Comparison of ENCODE assay signal across 8 mouse cellular contexts in the genomic region with DNA sequence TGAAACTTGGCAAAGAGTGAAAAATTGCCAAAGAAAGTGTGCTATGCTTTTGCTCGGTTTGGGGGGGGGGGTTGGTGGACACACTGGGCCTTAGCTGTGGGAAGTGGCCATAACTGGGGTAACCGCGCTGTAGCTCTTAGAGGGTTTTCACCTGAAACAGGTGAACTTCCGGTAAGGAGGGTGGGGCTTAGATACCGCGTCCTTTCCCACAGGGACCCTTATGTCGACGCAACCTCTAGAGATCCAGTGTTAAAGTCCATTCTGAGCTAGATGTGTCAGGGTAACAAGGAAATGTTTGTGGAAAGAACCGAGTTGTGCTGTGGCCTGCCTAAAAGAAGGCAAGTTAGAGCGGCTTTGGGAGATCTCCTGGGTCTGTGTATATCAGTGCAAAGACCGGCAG. TPM values are rescaled to one million over a fixed set of nuclear protein-coding genes. Genes with fewer than 3 reads are reported as not detected.
A peak's percentile ranks its signal among the peaks of the same experiment; 100 is the strongest.
DNase-seq lines count a peak whose midpoint lies in the region; ATAC-seq and TF ChIP-seq lines count a peak whose summit lies in the region.

No protein-coding gene starts in this region.

- H3K9me3 ChIP-seq in embryonic facial prominence, embryonic 15.5 days (replicated peaks) = no peaks in the 10 kb centered on the region
- no peaks in the 10 kb centered on the region for H3K9me3 ChIP-seq in intestine, embryonic 15.5 days

- ATAC-seq in embryonic facial prominence, embryonic 15.5 days (ENCODE audit: insufficient number of reproducible peaks, low FRiP score, low TSS enrichment, low read depth) = no peak
- ATAC-seq in intestine, embryonic 15.5 days = peak; percentile 51
- no peak for ATAC-seq in activated CD4-positive, CD25-positive, alpha-beta regulatory T cell, adult 4 months

- peaks cover 2% of the 10 kb centered on the region for H3K4me1 ChIP-seq in liver, adult 2 months (ENCODE audit: control insufficient read depth, insufficient read depth, low read length)
- H3K4me1 ChIP-seq in embryonic facial prominence, embryonic 15.5 days = peaks cover 19% of the 10 kb centered on the region
- peaks cover 25% of the 10 kb centered on the region; the same call in 1 of the 2 replicates for H3K4me1 ChIP-seq in intestine, embryonic 15.5 days (replicated peaks)

- peak overlapping the region; percentile 92 for H3K4me3 ChIP-seq in liver, adult 2 months (ENCODE audit: insufficient read depth, low read depth, low read length)
- peak overlapping the region; percentile 73 for H3K4me3 ChIP-seq in embryonic facial prominence, embryonic 15.5 days (replicated peaks)
- peak overlapping the region; percentile 76 for H3K4me3 ChIP-seq in intestine, embryonic 15.5 days (replicated peaks)

- peak overlapping the region; percentile 98 for H3K27ac ChIP-seq in liver, adult 2 months (replicated peaks; ENCODE audit: insufficient read depth, low read depth, low read length)
- H3K27ac ChIP-seq in embryonic facial prominence, embryonic 15.5 days (replicated peaks) = 0 out of 2 replicates have a peak overlapping the region, but pooled peaks have one; percentile 74
- peak overlapping the region; percentile 84 for H3K27ac ChIP-seq in intestine, embryonic 15.5 days

- H3K79me2 ChIP-seq in liver, adult 2 months (ENCODE audit: control insufficient read depth, insufficient read depth, low read length) = peaks cover 33% of the 10 kb centered on the region; the same call in 1 of the 2 replicates

- H3K9ac ChIP-seq in liver, adult 2 months (ENCODE audit: low read depth, low read length) = peak overlapping the region; percentile 94
- H3K9ac ChIP-seq in embryonic facial prominence, embryonic 15.5 days = no peak overlapping the region
- peak overlapping the region; percentile 75 for H3K9ac ChIP-seq in intestine, embryonic 15.5 days

- peak overlapping the region; percentile 92 for H3K4me2 ChIP-seq in embryonic facial prominence, embryonic 15.5 days (replicated peaks)
- H3K4me2 ChIP-seq in intestine, embryonic 15.5 days (replicated peaks) = peak overlapping the region; percentile 91

- H3K27me3 ChIP-seq in liver, adult 2 months (ENCODE audit: control insufficient read depth, insufficient read depth, low read length) = no peaks in the 10 kb centered on the region
- H3K27me3 ChIP-seq in embryonic facial prominence, embryonic 15.5 days = peaks cover 28% of the 10 kb centered on the region
- no peaks in the 10 kb centered on the region for H3K27me3 ChIP-seq in intestine, embryonic 15.5 days (replicated peaks)

- DNase-seq in liver, adult 2 months (ENCODE audit: extremely low read depth, low read depth, low spot score) = peak; percentile 52
- DNase-seq in liver = no peak
- peak; percentile 26 for DNase-seq in naive thymus-derived CD4-positive, alpha-beta T cell, adult 2 months (ENCODE audit: low read depth)
- no peak for DNase-seq in layer of hippocampus, postnatal 14 days (ENCODE audit: low spot score in 2 of 2)
- DNase-seq in embryo, embryonic 11 days = no peak

- WGBS in liver, adult 2 months = 13% methylated on average over 11 of the region's 11 CpGs
- 12% methylated on average over 11 of the region's 11 CpGs for WGBS in embryonic facial prominence, embryonic 15.5 days
- WGBS in intestine, embryonic 15.5 days = 11% methylated on average over 11 of the region's 11 CpGs

- no peak for TF ChIP-seq CTCF in liver, adult 2 months (IDR thresholded peaks at IDR 0.05; ENCODE audit: low read depth, low read length)

- TF ChIP-seq POLR2A in liver, adult 2 months (IDR thresholded peaks at IDR 0.05; ENCODE audit: extremely low read depth, insufficient read depth, low read length) = no peak

- H3K36me3 ChIP-seq in liver, adult 2 months (ENCODE audit: control insufficient read depth, insufficient read depth, low read length) = no peaks in the 10 kb centered on the region
- H3K36me3 ChIP-seq in embryonic facial prominence, embryonic 15.5 days = peaks cover 30% of the 10 kb centered on the region
- peaks cover 8% of the 10 kb centered on the region for H3K36me3 ChIP-seq in intestine, embryonic 15.5 days

RNA-seq across cellular contexts. Expression of a gene that starts 1.0 kb away (rescaled TPM):
- 15.8 and 17.2 TPM in 2 replicates for total RNA-seq in liver, adult 2 months (2014; rRNA removed)
- 46.8 and 52.7 TPM in 2 replicates for polyA plus RNA-seq in liver, adult 2 months (2012; rRNA removed)
- polyA plus RNA-seq in embryonic facial prominence, embryonic 15.5 days (2015; fragmentation: Nextera tagmentation; extraction: Ambion mirVana) = 21.8 and 22.6 TPM in 2 replicates
- 77.2 and 80.6 TPM in 2 replicates for polyA plus RNA-seq in intestine, embryonic 15.5 days (2015; fragmentation: Nextera tagmentation; extraction: Ambion mirVana)
- total RNA-seq in layer of hippocampus, postnatal 14 days (2021) = 1 to 10 TPM; 2.3 to 3.2 TPM
- polyA plus RNA-seq in activated CD4-positive, CD25-positive, alpha-beta regulatory T cell, adult 4 months (2017; shearing (Covaris generic)) = 1 to 10 TPM; 6.3 TPM

RNA-seq across cellular contexts. Expression of a gene that starts 10.3 kb away (rescaled TPM):
- 4.0 and 5.8 TPM in 2 replicates for total RNA-seq in liver, adult 2 months (2014; rRNA removed)
- 11.2 and 15.6 TPM in 2 replicates for polyA plus RNA-seq in liver, adult 2 months (2012; rRNA removed)
- polyA plus RNA-seq in embryonic facial prominence, embryonic 15.5 days (2015; fragmentation: Nextera tagmentation; extraction: Ambion mirVana) = 31.5 and 34.8 TPM in 2 replicates
- 31.3 and 34.9 TPM in 2 replicates for polyA plus RNA-seq in intestine, embryonic 15.5 days (2015; fragmentation: Nextera tagmentation; extraction: Ambion mirVana)
- total RNA-seq in layer of hippocampus, postnatal 14 days (2021) = 10 to 100 TPM; 12.4 to 15.0 TPM
- polyA plus RNA-seq in activated CD4-positive, CD25-positive, alpha-beta regulatory T cell, adult 4 months (2017; shearing (Covaris generic)) = 10 to 100 TPM in 1 of 2 experiments, 1 to 10 TPM in 1; 8.9 to 11.9 TPM

RNA-seq across cellular contexts. Expression of a gene that starts 11.4 kb away (rescaled TPM):
- 2.9 and 3.8 TPM in 2 replicates for total RNA-seq in liver, adult 2 months (2014; rRNA removed)
- 8.9 and 9.7 TPM in 2 replicates for polyA plus RNA-seq in liver, adult 2 months (2012; rRNA removed)
- 19.0 TPM in 2 replicates for polyA plus RNA-seq in embryonic facial prominence, embryonic 15.5 days (2015; fragmentation: Nextera tagmentation; extraction: Ambion mirVana)
- polyA plus RNA-seq in intestine, embryonic 15.5 days (2015; fragmentation: Nextera tagmentation; extraction: Ambion mirVana) = 12.0 and 12.1 TPM in 2 replicates
- 10 to 100 TPM; 22.0 to 24.8 TPM for total RNA-seq in layer of hippocampus, postnatal 14 days (2021)
- under 1 TPM; 0.46 to 0.79 TPM for polyA plus RNA-seq in activated CD4-positive, CD25-positive, alpha-beta regulatory T cell, adult 4 months (2017; shearing (Covaris generic))

RNA-seq across cellular contexts. Expression of a gene that starts 33.4 kb away (rescaled TPM):
- 0.07 and 0.28 TPM in 2 replicates for total RNA-seq in liver, adult 2 months (2014; rRNA removed)
- polyA plus RNA-seq in liver, adult 2 months (2012; rRNA removed) = 0.51 and 0.56 TPM in 2 replicates
- polyA plus RNA-seq in embryonic facial prominence, embryonic 15.5 days (2015; fragmentation: Nextera tagmentation; extraction: Ambion mirVana) = 0.54 and 0.57 TPM in 2 replicates
- polyA plus RNA-seq in intestine, embryonic 15.5 days (2015; fragmentation: Nextera tagmentation; extraction: Ambion mirVana) = 95.2 and 111 TPM in 2 replicates
- total RNA-seq in layer of hippocampus, postnatal 14 days (2021) = under 1 TPM; 0.35 to 0.36 TPM
- polyA plus RNA-seq in activated CD4-positive, CD25-positive, alpha-beta regulatory T cell, adult 4 months (2017; shearing (Covaris generic)) = not detected

RNA-seq across cellular contexts. Expression of a gene that starts 59.6 kb away (rescaled TPM):
- total RNA-seq in liver, adult 2 months (2014; rRNA removed) = 11.0 and 15.0 TPM in 2 replicates
- polyA plus RNA-seq in liver, adult 2 months (2012; rRNA removed) = 41.1 and 41.9 TPM in 2 replicates
- 24.2 and 25.0 TPM in 2 replicates for polyA plus RNA-seq in embryonic facial prominence, embryonic 15.5 days (2015; fragmentation: Nextera tagmentation; extraction: Ambion mirVana)
- 18.6 and 20.8 TPM in 2 replicates for polyA plus RNA-seq in intestine, embryonic 15.5 days (2015; fragmentation: Nextera tagmentation; extraction: Ambion mirVana)
- 10 to 100 TPM; 37.8 to 42.3 TPM for total RNA-seq in layer of hippocampus, postnatal 14 days (2021)
- 10 to 100 TPM in 1 of 2 experiments, 1 to 10 TPM in 1; 9.2 to 14.6 TPM for polyA plus RNA-seq in activated CD4-positive, CD25-positive, alpha-beta regulatory T cell, adult 4 months (2017; shearing (Covaris generic))

Comparison
In these comparisons a context has a peak if more than half of its experiments do, and no peak if none do; other contexts are left out.
1. DNase-seq: peak in liver, adult 2 months (single experiment) and naive thymus-derived CD4-positive, alpha-beta T cell, adult 2 months (single experiment); none in liver (single experiment), layer of hippocampus, postnatal 14 days (0 of 2) and embryo, embryonic 11 days (single experiment).
2. Peak in every context shown above with its lines, with median percentiles within 50 percentile points of each other: H3K27ac ChIP-seq and H3K4me3 ChIP-seq.